Mouse (Mus musculus): ENCODE measurements around the gene Capn5. TPM values are rescaled to one million over a fixed set of nuclear protein-coding genes. Genes with fewer than 3 reads are reported as not detected.
A peak's percentile ranks its signal among the peaks of the same experiment; 100 is the strongest.

The Capn5 gene
- total and polyA plus RNA-seq, 3 experiments = 0.26 to 0.55 (median 0.27) TPM

DNA sequence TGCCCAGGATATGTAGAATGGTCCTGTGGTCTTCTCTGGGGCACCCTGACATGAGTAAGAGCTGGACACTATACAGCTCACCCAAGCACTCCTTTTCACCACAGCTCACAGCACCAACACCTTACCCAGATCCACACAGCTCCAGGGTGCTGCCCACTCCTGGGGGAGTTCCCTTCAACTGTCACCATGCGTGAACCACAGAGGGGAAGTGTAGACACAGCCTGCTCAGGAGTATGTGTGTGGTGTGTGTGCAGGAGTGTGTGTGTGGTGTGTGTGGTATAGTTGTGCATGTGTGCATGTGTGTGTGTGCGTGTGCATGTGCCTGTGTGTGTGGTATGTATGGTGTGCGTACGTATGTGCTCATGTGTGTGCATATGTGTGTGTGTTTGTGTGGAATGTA, 82.2 kb downstream of the Capn5 start:
- TF ChIP-seq TBP (conservative IDR thresholded peaks at IDR 0.05; ENCODE audit: low read depth, low read length) = no peak
- TF ChIP-seq ZC3H11A (IDR thresholded peaks at IDR 0.05; ENCODE audit: low read depth, low read length) = no peak
- TF ChIP-seq SIN3A (IDR thresholded peaks at IDR 0.05; ENCODE audit: low read length) = no peak
- TF ChIP-seq TCF12 (IDR thresholded peaks at IDR 0.05; ENCODE audit: low read depth, low read length) = no peak
- no peak for TF ChIP-seq ZKSCAN1 (IDR thresholded peaks at IDR 0.05; ENCODE audit: borderline replicate concordance, low read depth, low read length)
- no peak for TF ChIP-seq ETS1 (conservative IDR thresholded peaks at IDR 0.05; ENCODE audit: low read depth, low read length)
- no peak for TF ChIP-seq HCFC1 (IDR thresholded peaks at IDR 0.05; ENCODE audit: low read depth, low read length)
- TF ChIP-seq EP300 (IDR thresholded peaks at IDR 0.05; ENCODE audit: low read length) = no peak
- no peak for TF ChIP-seq PAX5 (IDR thresholded peaks at IDR 0.05; ENCODE audit: low read length)
- no peak for TF ChIP-seq JUND (conservative IDR thresholded peaks at IDR 0.05; ENCODE audit: low read depth, low read length)
- TF ChIP-seq E2F4 (IDR thresholded peaks at IDR 0.05; ENCODE audit: insufficient replicate concordance, low read depth, low read length) = no peak
- Histone ChIP-seq H3K4me2 (ENCODE audit: insufficient read depth, low read depth, poor library complexity, severe bottlenecking) (no peak overlapping the region), H3K27me3 (replicated peaks) (no peaks in the 10 kb centered on the region), H3K27ac (ENCODE audit: insufficient read depth, low read depth) (no peak overlapping the region), H3K79me2 (replicated peaks; ENCODE audit: control insufficient read depth, extremely low read depth, insufficient read depth, poor library complexity, severe bottlenecking) (no peaks in the 10 kb centered on the region), H3K9me3 (replicated peaks; ENCODE audit: low read length) (peaks cover 10% of the 10 kb centered on the region), H3K36me3 (replicated peaks in 1 of 2; ENCODE audit: control insufficient read depth in 1 of 2, insufficient read depth in 1 of 2, low read length in 1 of 2) (peaks cover 3 to 55% of the 10 kb centered on the region in 2 experiments), H3K9ac (ENCODE audit: insufficient read depth, low read depth) (no peak overlapping the region), H3K4me3 (replicated peaks in 1 of 3; ENCODE audit: low read depth in 2 of 3, low read length in 2 of 3, poor library complexity in 1 of 3) (no peak overlapping the region), H3K4me1 (ENCODE audit: control insufficient read depth in 1 of 2, insufficient read depth in 2 of 2) (peaks cover 0 to 3% of the 10 kb centered on the region in 2 experiments; a peak in 1 of 4 replicates)
- no peak for DNase-seq (ENCODE audit: extremely low read depth)
- dilution Hi-C loops (cut with MboI; ENCODE audit: extremely low pct_ligation_motif_present, extremely low pct_unique_long_range_greater_than_20kb, low sequenced_read_pairs) (no loop called here), in situ Hi-C loops (cut with MboI; ENCODE audit: low pct_ligation_motif_present, low pct_unique_long_range_greater_than_20kb, low sequenced_read_pairs) (no loop called here)

DNA sequence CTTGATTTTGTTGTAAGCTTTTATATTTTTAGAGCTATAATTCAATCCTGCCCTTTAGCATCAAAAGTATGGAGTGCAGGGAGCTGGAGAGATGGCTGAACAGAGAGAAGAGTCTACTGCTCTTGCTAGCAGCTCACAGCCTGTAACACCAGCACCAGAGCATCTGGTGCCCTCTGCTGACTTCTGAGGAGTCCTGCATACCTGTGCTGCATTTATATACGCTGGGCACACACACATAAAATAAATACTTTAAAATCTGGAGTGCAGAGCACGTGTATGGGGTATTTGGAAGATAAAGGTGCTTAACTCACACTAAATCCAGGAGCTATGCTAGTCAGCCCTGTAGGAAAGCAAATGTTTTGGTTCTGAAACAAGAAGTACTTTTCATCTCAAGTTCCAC, 91.7 kb downstream of the Capn5 start:
- dilution Hi-C loops (cut with MboI; ENCODE audit: extremely low pct_ligation_motif_present, extremely low pct_unique_long_range_greater_than_20kb, low sequenced_read_pairs) = no loop called here
- H3K4me3 ChIP-seq (replicated peaks in 1 of 3; ENCODE audit: low read depth in 2 of 3, low read length in 2 of 3, poor library complexity in 1 of 3) = no peak overlapping the region
- no peak overlapping the region for H3K4me2 ChIP-seq (ENCODE audit: insufficient read depth, low read depth, poor library complexity, severe bottlenecking)
- no peak overlapping the region for H3K9ac ChIP-seq (ENCODE audit: insufficient read depth, low read depth)
- no peak for DNase-seq (ENCODE audit: extremely low read depth)
- no peak for TF ChIP-seq TBP (conservative IDR thresholded peaks at IDR 0.05; ENCODE audit: low read depth, low read length)
- no peak for TF ChIP-seq USF1 (IDR thresholded peaks at IDR 0.05; ENCODE audit: low read depth, low read length)
- no peak for TF ChIP-seq MAFK (IDR thresholded peaks at IDR 0.05; ENCODE audit: insufficient replicate concordance, low read length)
- no peak for TF ChIP-seq RCOR1 (conservative IDR thresholded peaks at IDR 0.05; ENCODE audit: low read depth, low read length)
- TF ChIP-seq CTCF (conservative IDR thresholded peaks at IDR 0.05 in 1 of 2, IDR thresholded peaks at IDR 0.05 in 1 of 2; ENCODE audit: low read depth in 2 of 2, low read length in 2 of 2) = peak in 1 of 2 experiments; percentile 74; a peak in 2 of 4 replicates
- TF ChIP-seq ZKSCAN1 (IDR thresholded peaks at IDR 0.05; ENCODE audit: borderline replicate concordance, low read depth, low read length) = no peak
- TF ChIP-seq ZMIZ1 (IDR thresholded peaks at IDR 0.05; ENCODE audit: low read depth, low read length) = no peak
- TF ChIP-seq E2F4 (IDR thresholded peaks at IDR 0.05; ENCODE audit: insufficient replicate concordance, low read depth, low read length) = no peak
- no peak for TF ChIP-seq ZNF384 (IDR thresholded peaks at IDR 0.05; ENCODE audit: low read depth, low read length)
- no peak for TF ChIP-seq MXI1 (IDR thresholded peaks at IDR 0.05; ENCODE audit: low read depth, low read length)
- no peak for TF ChIP-seq IRF4 (IDR thresholded peaks at IDR 0.05; ENCODE audit: low read depth, low read length)
- TF ChIP-seq CHD2 (IDR thresholded peaks at IDR 0.05; ENCODE audit: low read length) = no peak
- TF ChIP-seq MAZ (IDR thresholded peaks at IDR 0.05; ENCODE audit: low read depth, low read length) = no peak
- no peak for TF ChIP-seq JUND (conservative IDR thresholded peaks at IDR 0.05; ENCODE audit: low read depth, low read length)
- no peak for TF ChIP-seq UBTF (IDR thresholded peaks at IDR 0.05; ENCODE audit: low read depth, low read length)
- TF ChIP-seq NELFE (IDR thresholded peaks at IDR 0.05; ENCODE audit: low read depth, low read length) = no peak
- peak; percentile 63 for TF ChIP-seq RAD21 (IDR thresholded peaks at IDR 0.05; ENCODE audit: low read depth, low read length)
- TF ChIP-seq BHLHE40 (IDR thresholded peaks at IDR 0.05; ENCODE audit: low read depth, low read length) = no peak
- peak; percentile 56 for TF ChIP-seq SMC3 (IDR thresholded peaks at IDR 0.05; ENCODE audit: low read depth, low read length)
- no peak for TF ChIP-seq TCF12 (IDR thresholded peaks at IDR 0.05; ENCODE audit: low read depth, low read length)
- no peak for TF ChIP-seq KAT2A (IDR thresholded peaks at IDR 0.05; ENCODE audit: insufficient replicate concordance, low read length)
- TF ChIP-seq MEF2A (IDR thresholded peaks at IDR 0.05; ENCODE audit: borderline replicate concordance, low read depth, low read length) = no peak
- no peak for TF ChIP-seq POLR2AphosphoS2 (IDR thresholded peaks at IDR 0.05; ENCODE audit: low read depth, low read length)
- no peak for TF ChIP-seq CHD1 (IDR thresholded peaks at IDR 0.05; ENCODE audit: low read depth, low read length)
- TF ChIP-seq PAX5 (IDR thresholded peaks at IDR 0.05; ENCODE audit: low read length) = no peak
- no peaks in the 10 kb centered on the region for H3K79me2 ChIP-seq (replicated peaks; ENCODE audit: control insufficient read depth, extremely low read depth, insufficient read depth, poor library complexity, severe bottlenecking)
- no peak overlapping the region for H3K27ac ChIP-seq (ENCODE audit: insufficient read depth, low read depth)
- peaks cover 15 to 50% of the 10 kb centered on the region in 2 experiments for H3K4me1 ChIP-seq (ENCODE audit: control insufficient read depth in 1 of 2, insufficient read depth in 2 of 2)
- peaks cover 0 to 40% of the 10 kb centered on the region in 2 experiments for H3K36me3 ChIP-seq (replicated peaks in 1 of 2; ENCODE audit: control insufficient read depth in 1 of 2, insufficient read depth in 1 of 2, low read length in 1 of 2)
- no peaks in the 10 kb centered on the region for H3K27me3 ChIP-seq (replicated peaks)
- in situ Hi-C loops (cut with MboI; ENCODE audit: low pct_ligation_motif_present, low pct_unique_long_range_greater_than_20kb, low sequenced_read_pairs) = no loop called here
- H3K9me3 ChIP-seq (replicated peaks; ENCODE audit: low read length) = no peaks in the 10 kb centered on the region

Measured in CH12.LX (cell line).